Mouse (Mus musculus): Measurements from ENCODE around the gene Zpbp2. TPM values are rescaled to one million over a fixed set of nuclear protein-coding genes. Genes with fewer than 3 reads are reported as not detected.

Gene Zpbp2
- polyA plus RNA-seq, 1 experiment from 2014 or later = not detected

DNA sequence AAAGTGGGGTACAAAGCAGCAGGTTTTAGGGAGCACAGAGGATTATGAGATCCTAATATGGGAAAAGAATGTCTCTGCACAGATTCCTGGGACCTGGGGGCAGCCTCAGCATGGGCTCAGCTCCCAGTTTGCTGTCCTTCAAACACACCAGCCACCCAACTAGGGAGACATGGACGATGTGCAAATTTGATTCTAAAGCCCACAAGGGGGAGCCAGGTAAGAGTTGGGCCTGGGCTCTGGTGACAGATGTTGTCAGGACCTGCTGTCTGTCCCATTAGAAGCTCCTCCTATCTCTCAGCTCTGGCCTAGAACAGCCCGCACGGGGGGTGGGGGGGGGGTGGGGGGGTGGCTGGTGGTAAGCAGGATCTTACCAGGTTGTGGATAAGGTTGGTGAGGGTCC, 32.7 kb downstream of the Zpbp2 start:
- H3K36me3 ChIP-seq (ENCODE audit: control insufficient read depth, insufficient read depth, low read length) = peaks cover 15% of the 10 kb centered on the region
- H3K9ac ChIP-seq (replicated peaks; ENCODE audit: low read depth, low read length) = no peak overlapping the region
- WGBS = 24% methylated on average over 3 of the region's 3 CpGs
- H3K4me2 ChIP-seq (replicated peaks; ENCODE audit: low read depth, low read length) = no peak overlapping the region
- peaks cover 19% of the 10 kb centered on the region for H3K4me1 ChIP-seq (ENCODE audit: control insufficient read depth, insufficient read depth, low read length)
- H3K27me3 ChIP-seq (ENCODE audit: control insufficient read depth, insufficient read depth, low read length) = no peaks in the 10 kb centered on the region
- H3K27ac ChIP-seq (ENCODE audit: low read length) = no peak overlapping the region
- H3K9me3 ChIP-seq (ENCODE audit: control insufficient read depth, low read depth, low read length) = no peaks in the 10 kb centered on the region
- H3K4me3 ChIP-seq (ENCODE audit: low read depth, low read length) = no peak overlapping the region
- no peak for ATAC-seq (ENCODE audit: insufficient number of reproducible peaks, insufficient read depth, low FRiP score, low read depth)

DNA sequence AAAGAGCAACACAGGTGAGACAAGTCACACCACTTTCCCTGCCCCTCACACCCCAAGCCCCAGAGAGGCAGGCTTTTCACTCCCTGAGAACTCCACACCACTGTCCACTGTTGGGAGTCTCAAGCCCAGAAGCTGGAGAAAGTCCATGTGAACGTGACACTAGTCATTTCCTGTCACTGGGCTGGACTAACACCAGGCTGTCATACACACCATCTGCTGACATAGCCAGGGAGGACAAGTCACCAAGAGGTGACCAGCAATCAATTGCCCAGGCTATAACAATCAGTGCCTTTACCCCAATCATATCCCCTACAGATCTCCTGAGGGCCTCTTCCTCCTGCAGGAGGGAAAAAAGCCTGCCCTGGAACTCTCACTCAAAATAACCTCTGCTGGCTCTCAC, 33.2 kb downstream of the Zpbp2 start:
- H3K4me1 ChIP-seq (ENCODE audit: control insufficient read depth, insufficient read depth, low read length) = peaks cover 25% of the 10 kb centered on the region

DNA sequence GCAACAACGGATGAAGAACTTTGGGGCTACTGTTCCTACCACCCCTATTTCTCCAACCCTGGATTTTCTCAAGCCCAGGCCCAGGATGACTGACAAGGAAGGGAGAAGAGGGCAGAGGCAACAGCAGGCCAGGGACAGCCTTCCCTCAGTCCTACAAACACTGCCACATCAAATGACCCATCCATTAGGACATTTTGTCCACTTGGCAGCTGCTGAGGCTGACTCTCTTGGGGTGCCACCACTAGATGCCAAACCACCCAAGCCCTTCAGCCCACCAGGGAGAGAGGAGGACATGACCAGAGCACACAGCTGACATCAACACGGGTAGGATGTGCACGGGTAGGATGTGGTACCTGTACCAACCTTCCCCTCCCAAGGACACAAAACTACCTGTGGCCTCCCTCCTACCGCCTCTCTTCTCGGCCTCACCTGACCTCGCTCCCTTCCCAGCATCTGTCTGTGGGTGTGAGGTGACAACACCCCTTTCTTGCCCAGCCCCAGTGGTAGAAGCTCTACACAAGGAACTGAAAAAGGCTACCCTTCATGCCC, 33.8 kb downstream of the Zpbp2 start:
- Histone ChIP-seq H3K9ac (replicated peaks; ENCODE audit: low read depth, low read length) (no peak overlapping the region), H3K4me1 (ENCODE audit: control insufficient read depth, insufficient read depth, low read length) (peaks cover 25% of the 10 kb centered on the region), H3K4me2 (replicated peaks; ENCODE audit: low read depth, low read length) (no peak overlapping the region), H3K9me3 (ENCODE audit: control insufficient read depth, low read depth, low read length) (no peaks in the 10 kb centered on the region), H3K27ac (ENCODE audit: low read length) (no peak overlapping the region), H3K27me3 (ENCODE audit: control insufficient read depth, insufficient read depth, low read length) (no peaks in the 10 kb centered on the region), H3K36me3 (ENCODE audit: control insufficient read depth, insufficient read depth, low read length) (peaks cover 15% of the 10 kb centered on the region), H3K4me3 (ENCODE audit: low read depth, low read length) (no peak overlapping the region)
- ATAC-seq (ENCODE audit: insufficient number of reproducible peaks, insufficient read depth, low FRiP score, low read depth) = no peak
- 89% methylated on average over 6 of the region's 6 CpGs for WGBS

More for the DNA sequence above, 33.2 kb downstream of the Zpbp2 start:
- Histone ChIP-seq H3K4me2 (replicated peaks; ENCODE audit: low read depth, low read length) (no peak overlapping the region), H3K27ac (ENCODE audit: low read length) (no peak overlapping the region), H3K27me3 (ENCODE audit: control insufficient read depth, insufficient read depth, low read length) (no peaks in the 10 kb centered on the region), H3K4me3 (ENCODE audit: low read depth, low read length) (no peak overlapping the region), H3K36me3 (ENCODE audit: control insufficient read depth, insufficient read depth, low read length) (peaks cover 15% of the 10 kb centered on the region), H3K9ac (replicated peaks; ENCODE audit: low read depth, low read length) (no peak overlapping the region), H3K9me3 (ENCODE audit: control insufficient read depth, low read depth, low read length) (no peaks in the 10 kb centered on the region)
- ATAC-seq (ENCODE audit: insufficient number of reproducible peaks, insufficient read depth, low FRiP score, low read depth) = no peak
- 54% methylated on average over 1 of the region's 1 CpGs for WGBS

DNA sequence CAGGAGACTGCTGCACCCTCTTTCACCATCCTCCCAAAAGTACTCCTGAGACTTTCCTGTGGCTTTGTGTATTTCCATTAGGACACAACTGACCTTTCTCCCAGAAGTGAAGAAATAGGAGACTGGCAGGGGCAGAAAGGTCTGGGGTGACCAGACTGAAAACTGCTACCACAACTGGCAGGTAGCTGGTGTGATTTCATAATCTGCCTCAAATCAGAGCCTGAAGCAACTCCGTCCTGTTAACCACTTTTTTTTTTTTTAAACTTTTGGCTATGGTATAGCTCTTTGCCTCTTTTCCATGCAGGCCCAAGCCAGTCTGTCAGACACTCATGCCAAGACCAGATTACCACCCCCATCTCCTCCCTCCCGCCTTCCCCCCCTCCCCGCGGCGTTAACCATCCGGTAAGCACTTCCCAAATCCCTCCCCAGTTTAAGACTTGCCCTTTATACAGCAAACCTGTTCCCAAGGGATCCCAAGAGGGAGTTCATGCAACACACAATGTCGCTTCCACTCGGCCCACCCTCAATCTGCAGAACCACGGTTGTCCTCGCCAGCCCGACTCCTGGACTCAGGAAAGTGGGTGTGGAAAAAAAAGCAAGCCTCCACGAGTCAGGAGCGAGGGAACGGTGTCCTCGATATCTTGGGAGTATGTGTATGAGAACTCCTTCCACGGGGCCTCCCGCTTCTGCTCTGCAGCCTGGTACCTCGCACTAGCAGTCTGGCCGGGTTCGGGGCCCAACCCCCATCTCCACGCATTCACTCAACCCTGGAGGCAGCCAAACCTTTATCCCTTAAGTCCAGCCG, 35.4 kb downstream of the Zpbp2 start:
- no peaks in the 10 kb centered on the region for H3K27me3 ChIP-seq (ENCODE audit: control insufficient read depth, insufficient read depth, low read length)
- 2% methylated on average over 22 of the region's 22 CpGs for WGBS
- no peaks in the 10 kb centered on the region for H3K9me3 ChIP-seq (ENCODE audit: control insufficient read depth, low read depth, low read length)
- H3K36me3 ChIP-seq (ENCODE audit: control insufficient read depth, insufficient read depth, low read length) = peaks cover 15% of the 10 kb centered on the region
- H3K27ac ChIP-seq (ENCODE audit: low read length) = peak overlapping the region; percentile 81
- H3K4me1 ChIP-seq (ENCODE audit: control insufficient read depth, insufficient read depth, low read length) = peaks cover 30% of the 10 kb centered on the region
- H3K9ac ChIP-seq (replicated peaks; ENCODE audit: low read depth, low read length) = peak overlapping the region; percentile 60
- peak; percentile 28 for ATAC-seq (ENCODE audit: insufficient number of reproducible peaks, insufficient read depth, low FRiP score, low read depth)
- H3K4me2 ChIP-seq (replicated peaks; ENCODE audit: low read depth, low read length) = peak overlapping the region; percentile 92
- peak overlapping the region; percentile 62 for H3K4me3 ChIP-seq (ENCODE audit: low read depth, low read length)

DNA sequence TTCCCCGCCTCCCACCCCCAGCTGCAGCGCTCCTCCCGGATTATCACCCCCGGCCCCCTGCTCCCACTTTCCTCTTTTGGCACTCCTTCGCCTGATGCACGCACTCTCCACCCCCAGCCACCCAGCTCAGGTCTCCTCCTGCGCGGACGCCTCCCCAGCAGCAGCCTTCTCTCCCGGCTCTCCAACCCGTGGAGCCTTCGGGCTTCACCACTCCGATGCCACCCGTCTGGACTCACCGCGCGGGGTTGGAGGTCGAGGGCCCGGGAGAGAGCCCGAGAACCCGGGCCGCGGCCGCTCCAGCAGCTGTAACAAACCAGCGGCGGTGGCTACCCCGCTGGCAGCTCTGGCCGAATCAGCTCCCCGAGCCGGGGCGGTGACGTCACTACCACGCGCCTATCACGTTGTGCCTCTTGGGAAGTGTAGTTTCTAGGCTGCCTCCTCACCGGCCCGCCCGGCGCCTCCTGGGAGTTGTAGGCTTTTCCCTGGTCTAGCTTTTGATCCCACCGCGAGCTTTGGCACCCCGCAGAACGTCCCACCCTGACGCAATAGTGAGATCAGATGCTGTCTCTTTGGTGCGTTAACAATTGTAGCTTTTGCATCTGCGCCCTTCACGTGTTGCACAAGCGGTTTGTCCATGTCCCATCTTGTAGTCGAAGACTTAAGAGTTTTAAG, 36.1 kb downstream of the Zpbp2 start, which contains the start of gene Ormdl3:
Gene Ormdl3, minus strand, starts transcription at position 477 of the 672 bp plus-strand sequence.
- WGBS = under 1% methylated on average over 49 of the region's 49 CpGs
- Histone ChIP-seq H3K27ac (ENCODE audit: low read length) (peak within 1 kb of the TSS; percentile 81), H3K4me2 (replicated peaks; ENCODE audit: low read depth, low read length) (peak within 1 kb of the TSS; percentile 92), H3K36me3 (ENCODE audit: control insufficient read depth, insufficient read depth, low read length) (peaks cover 11% of the 10 kb centered on the region), H3K27me3 (ENCODE audit: control insufficient read depth, insufficient read depth, low read length) (no peaks in the 10 kb centered on the region), H3K9ac (replicated peaks; ENCODE audit: low read depth, low read length) (peak within 1 kb of the TSS; percentile 60), H3K4me3 (ENCODE audit: low read depth, low read length) (peak within 1 kb of the TSS; percentile 62), H3K9me3 (ENCODE audit: control insufficient read depth, low read depth, low read length) (no peaks in the 10 kb centered on the region), H3K4me1 (ENCODE audit: control insufficient read depth, insufficient read depth, low read length) (peaks cover 36% of the 10 kb centered on the region)
- ATAC-seq (ENCODE audit: insufficient number of reproducible peaks, insufficient read depth, low FRiP score, low read depth) = peak; percentile 89

DNA sequence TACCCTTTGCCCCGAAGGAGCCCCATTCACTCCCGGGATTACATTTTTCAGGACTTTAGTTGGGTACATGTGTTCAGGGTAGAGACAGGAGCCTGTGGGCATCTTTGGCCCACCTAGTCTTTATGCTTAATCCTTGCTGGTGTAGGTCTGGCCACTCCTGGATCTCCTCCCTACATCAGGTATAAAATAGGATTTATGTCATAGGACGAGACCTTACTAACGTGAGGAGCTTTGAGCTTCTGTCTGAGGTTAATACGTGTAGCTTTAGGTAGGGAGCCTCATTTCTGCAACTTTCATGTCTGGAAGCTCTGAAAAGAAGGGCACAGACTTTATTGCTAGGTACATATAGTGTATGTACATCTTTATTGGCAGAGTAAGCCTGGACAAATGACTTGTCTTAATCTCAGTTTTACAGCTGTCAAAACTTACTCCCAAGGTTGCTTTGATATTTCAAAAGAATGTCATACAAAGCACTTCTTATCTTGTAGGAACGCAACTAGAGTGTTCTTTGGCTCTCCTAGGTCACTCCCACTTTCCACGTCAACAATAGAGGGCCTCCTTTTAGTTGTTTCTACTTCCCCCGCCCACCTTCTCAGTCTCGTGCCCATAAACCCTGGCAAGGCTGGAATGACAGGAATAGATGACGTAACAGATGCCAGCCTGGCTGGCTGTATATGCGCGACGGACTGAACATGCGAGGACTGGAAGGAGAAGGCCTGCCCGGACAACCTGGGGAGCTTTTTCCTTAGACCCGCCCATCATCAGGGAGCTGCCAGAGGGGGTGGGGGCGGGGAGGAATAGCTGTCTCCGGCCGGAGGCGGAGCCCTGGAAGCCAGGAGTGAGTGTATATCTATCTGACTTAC, 37.0 kb downstream of the Zpbp2 start:
- Histone ChIP-seq H3K27ac (ENCODE audit: low read length) (peak overlapping the region; percentile 80), H3K9ac (replicated peaks; ENCODE audit: low read depth, low read length) (0 out of 2 replicates have a peak overlapping the region, but pooled peaks have one; percentile 60), H3K4me2 (replicated peaks; ENCODE audit: low read depth, low read length) (peak overlapping the region; percentile 92), H3K27me3 (ENCODE audit: control insufficient read depth, insufficient read depth, low read length) (no peaks in the 10 kb centered on the region), H3K4me1 (ENCODE audit: control insufficient read depth, insufficient read depth, low read length) (peaks cover 36% of the 10 kb centered on the region), H3K36me3 (ENCODE audit: control insufficient read depth, insufficient read depth, low read length) (peaks cover 2% of the 10 kb centered on the region; the same call in 1 of the 2 replicates), H3K9me3 (ENCODE audit: control insufficient read depth, low read depth, low read length) (no peaks in the 10 kb centered on the region), H3K4me3 (ENCODE audit: low read depth, low read length) (peak overlapping the region; percentile 62)
- 6% methylated on average over 20 of the region's 20 CpGs for WGBS
- ATAC-seq (ENCODE audit: insufficient number of reproducible peaks, insufficient read depth, low FRiP score, low read depth) = peak; percentile 64

DNA sequence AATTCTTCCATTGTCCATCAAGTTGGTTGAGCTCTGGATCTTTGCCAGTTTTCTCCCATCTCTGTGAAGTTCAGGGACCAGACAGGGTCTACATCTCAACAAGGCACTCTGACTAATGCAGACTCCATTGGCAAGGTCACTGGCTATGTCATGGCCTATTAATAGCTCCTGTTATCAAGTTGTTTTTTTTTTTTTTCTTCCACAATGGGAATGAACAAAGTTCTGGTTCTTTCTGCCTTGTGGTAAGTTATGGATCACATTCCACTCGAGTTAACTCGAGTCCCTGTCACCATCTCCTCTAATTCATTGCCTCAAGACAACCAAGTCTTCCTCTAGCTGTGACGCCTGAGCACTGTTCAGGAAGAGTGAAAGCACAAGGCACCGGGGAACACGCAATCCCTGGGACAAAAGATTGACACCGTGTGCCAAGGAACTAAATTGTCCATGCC, 38.0 kb downstream of the Zpbp2 start:
- WGBS = 60% methylated on average over 6 of the region's 6 CpGs
- H3K27me3 ChIP-seq (ENCODE audit: control insufficient read depth, insufficient read depth, low read length) = no peaks in the 10 kb centered on the region
- no peaks in the 10 kb centered on the region for H3K9me3 ChIP-seq (ENCODE audit: control insufficient read depth, low read depth, low read length)
- H3K4me3 ChIP-seq (ENCODE audit: low read depth, low read length) = no peak overlapping the region
- peak overlapping the region; percentile 36; the same call in 1 of the 2 replicates for H3K27ac ChIP-seq (ENCODE audit: low read length)
- no peaks in the 10 kb centered on the region for H3K36me3 ChIP-seq (ENCODE audit: control insufficient read depth, insufficient read depth, low read length)
- no peak for ATAC-seq (ENCODE audit: insufficient number of reproducible peaks, insufficient read depth, low FRiP score, low read depth)
- peaks cover 36% of the 10 kb centered on the region for H3K4me1 ChIP-seq (ENCODE audit: control insufficient read depth, insufficient read depth, low read length)
- H3K4me2 ChIP-seq (replicated peaks; ENCODE audit: low read depth, low read length) = peak overlapping the region; percentile 92
- H3K9ac ChIP-seq (replicated peaks; ENCODE audit: low read depth, low read length) = no peak overlapping the region

DNA sequence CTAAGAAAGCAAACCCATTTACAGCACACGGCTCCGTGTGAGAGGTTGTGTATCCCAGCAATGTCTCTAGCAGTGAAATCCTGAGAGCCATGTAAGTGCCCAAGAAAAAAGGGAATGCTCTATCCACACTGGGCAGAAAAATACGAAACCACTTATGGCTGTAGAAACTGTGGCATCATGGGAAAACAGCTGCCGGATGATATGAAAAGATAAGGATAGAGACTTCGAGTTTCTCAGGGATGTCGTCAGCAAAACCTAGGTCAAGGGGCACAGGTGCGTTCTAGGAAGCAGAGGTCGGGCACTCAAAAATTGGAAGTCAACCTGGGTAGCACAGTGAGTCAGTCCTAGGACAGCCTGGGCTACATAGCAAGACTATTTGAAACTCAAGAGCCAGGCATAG, 38.4 kb downstream of the Zpbp2 start:
- WGBS = 81% methylated on average over 8 of the region's 8 CpGs
- Histone ChIP-seq H3K4me1 (ENCODE audit: control insufficient read depth, insufficient read depth, low read length) (peaks cover 36% of the 10 kb centered on the region), H3K9ac (replicated peaks; ENCODE audit: low read depth, low read length) (no peak overlapping the region), H3K36me3 (ENCODE audit: control insufficient read depth, insufficient read depth, low read length) (no peaks in the 10 kb centered on the region), H3K9me3 (ENCODE audit: control insufficient read depth, low read depth, low read length) (no peaks in the 10 kb centered on the region), H3K27me3 (ENCODE audit: control insufficient read depth, insufficient read depth, low read length) (no peaks in the 10 kb centered on the region), H3K4me3 (ENCODE audit: low read depth, low read length) (no peak overlapping the region), H3K4me2 (replicated peaks; ENCODE audit: low read depth, low read length) (no peak overlapping the region), H3K27ac (ENCODE audit: low read length) (0 out of 2 replicates have a peak overlapping the region, but pooled peaks have one; percentile 36)
- no peak for ATAC-seq (ENCODE audit: insufficient number of reproducible peaks, insufficient read depth, low FRiP score, low read depth)

All from stomach, embryonic 14.5 days (tissue).